Mouse (Mus musculus) right cerebral cortex, adult 2 months (tissue): Measurements from ENCODE around the gene Mief1.

ENCODE experiments used
- DNase-seq, 2 experiments: peaks; one replicate each; pipeline ENCODE4 v3.0.0; 2021 to 2022; ENCODE audit warnings: low spot score in 2 of 2

Gene Mief1

DNA sequence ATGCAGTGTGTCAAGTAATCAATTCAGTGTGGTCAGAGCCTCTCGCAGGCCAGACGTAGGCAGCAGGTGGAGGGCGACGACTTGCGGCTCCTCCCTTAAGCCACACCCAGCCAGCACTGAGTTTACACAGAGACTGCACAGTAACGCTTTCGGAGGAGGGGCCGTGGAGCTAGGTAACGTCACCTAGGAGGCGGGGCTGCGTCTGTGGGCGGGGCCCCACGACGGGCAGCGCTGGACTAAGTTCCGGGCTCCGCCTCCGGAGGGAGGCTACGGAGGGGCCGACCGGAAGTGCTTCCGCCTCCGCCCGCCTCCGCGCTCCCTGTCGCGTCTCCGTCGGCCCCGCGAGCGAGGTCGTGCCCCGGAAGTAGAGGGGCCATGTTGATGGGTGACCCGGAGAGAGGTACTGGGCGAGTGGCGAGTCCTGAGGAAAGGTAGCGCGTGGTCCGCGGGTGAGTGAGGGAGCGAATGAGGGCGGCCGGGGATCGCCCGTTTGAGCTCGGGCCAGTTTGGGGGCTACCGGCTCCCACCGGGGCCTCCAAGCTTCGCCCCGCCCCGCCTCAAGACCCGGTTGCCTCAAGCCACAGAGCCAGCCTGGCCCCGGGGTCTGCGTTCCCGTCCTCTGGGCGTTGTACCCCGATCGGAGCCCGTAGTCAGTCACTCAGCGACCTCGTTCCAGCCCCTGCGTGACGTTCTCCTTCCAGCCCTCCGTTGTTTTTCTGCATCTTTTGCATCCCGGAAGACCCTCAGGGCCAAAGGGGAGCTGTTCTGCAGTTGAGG lies at the start of gene Mief1:
TSS of gene Mief1 (plus strand) at position 286 of the 777 bp plus-strand sequence.
- DNase-seq = peak; percentile 95 to 99

DNA sequence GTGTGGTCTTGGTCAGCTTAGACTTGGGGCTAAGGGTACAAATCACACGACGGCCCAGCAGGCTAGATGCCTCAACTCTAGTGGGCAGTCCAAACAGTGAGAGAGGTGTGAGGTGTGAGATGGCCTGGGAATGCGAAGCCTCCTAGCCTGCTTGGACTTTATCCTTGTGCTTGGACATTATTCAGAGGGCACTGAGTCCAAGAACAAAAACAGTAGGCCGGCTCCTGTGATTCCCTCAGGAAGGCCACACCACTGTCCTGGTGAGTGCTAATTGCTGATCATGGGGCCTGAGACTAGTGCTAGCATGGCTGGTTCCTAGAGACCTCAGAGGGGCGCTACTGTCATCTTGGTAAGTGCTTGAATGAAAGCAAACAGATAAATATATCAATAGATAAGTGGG lies 44.9 kb upstream of the Mief1 start:
- DNase-seq = no peak

DNA sequence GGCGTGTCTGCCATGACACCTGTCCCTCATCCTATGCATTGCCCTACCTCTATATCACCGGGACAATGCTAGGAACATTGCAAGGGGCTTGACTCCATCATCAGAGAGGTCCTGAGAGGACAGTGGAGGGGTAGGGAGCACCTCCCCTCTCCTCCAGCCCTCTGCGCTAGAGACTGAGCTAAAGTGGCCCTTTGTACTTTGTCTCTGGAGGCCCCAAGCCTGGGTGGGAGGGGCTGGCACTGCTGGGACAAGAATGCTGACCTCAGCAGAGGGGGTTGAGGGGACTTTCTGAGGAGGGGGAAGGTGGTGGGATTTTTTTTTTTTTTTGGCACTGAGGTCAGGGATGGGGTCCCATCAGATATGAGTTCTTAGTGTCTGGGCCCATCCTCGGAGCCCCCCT lies 43.7 kb upstream of the Mief1 start:
- DNase-seq = no peak

DNA sequence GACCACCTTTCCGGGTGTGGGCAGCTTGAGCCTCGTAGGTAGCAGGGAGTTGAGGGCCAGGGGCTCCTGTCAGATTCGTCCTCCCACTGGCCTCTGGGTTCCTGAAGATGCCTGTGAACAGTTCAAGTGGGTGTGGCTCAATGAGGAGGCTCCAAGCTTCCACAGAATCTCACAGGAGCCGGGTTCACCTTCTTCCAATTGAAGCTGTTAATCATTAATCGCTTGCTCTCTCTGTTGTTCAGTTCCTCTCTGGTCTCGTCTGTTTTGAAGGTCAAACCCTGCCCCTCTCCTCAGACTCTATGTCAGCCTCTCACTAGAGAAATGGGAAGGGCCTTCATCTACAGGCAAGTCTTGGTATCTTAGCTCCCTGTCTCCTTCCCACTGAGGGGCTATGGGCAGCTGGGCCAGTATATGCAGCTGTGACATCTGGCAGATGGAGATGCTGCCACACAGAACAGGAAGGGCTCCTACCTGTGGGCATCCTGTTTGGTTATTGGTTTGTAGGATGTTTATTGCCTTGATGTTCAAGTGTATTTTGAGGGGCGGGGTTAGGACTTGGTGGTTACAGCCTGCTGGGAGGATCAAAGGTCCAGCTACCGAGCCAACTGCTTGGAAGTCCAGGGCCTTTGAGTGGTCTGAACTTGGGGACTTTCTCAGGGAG lies 42.1 kb upstream of the Mief1 start:
- no peak for DNase-seq

DNA sequence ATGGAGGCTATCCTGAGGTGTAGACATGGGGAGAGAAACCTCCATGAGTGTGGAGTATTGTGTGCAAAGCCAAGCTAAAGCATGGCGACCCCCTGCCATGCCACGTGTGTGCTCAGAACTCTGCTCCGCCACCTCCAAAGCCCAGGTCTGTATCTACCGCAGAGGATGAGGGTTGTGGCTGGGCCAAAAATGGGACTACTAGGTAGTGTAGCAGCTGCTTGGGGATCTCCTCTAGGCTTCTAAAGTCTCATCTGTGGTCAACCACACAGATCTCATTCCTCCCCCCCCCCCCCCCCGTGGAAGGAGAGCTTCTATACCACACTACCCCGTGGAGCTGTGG lies 41.6 kb upstream of the Mief1 start:
- DNase-seq = no peak

DNA sequence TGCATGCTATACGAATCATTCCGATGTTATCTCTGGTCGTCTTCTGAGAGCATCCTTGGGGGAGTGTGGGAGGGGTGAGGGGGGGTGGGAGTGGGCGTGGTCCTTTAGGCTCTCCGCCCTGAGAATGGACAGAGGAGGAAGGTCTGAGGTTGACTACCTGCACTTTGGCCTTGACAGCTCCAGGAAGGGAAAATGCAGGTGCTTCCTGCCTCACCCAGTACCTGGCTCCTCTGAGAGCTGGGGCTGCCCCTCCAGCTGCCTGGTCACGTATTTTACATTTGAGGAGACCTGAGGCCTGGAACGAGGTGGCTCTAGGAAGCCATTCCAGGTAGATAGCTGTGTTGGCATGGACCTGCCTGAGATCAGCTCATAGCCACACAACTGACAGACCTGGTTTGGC lies 41.0 kb upstream of the Mief1 start:
- DNase-seq = no peak

DNA sequence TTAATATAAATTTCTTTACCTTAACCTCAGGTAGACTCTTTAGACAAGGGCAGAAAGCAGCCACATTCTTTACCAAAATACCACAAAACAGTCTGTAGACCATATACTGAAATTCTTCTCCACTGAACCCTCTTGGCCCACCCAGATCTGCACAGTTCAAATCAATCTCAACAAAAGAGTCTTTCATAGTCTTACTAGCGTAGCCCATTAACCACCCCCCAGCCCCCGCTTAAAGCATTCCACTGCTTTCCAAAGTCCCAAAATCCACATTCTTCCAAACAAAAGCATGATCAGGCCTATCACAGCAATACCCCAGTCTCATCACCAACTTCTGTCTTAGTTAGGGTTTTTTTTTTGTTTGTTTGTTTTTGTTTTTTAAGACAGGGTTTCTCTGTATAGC lies 34.3 kb upstream of the Mief1 start:
- DNase-seq = no peak

DNA sequence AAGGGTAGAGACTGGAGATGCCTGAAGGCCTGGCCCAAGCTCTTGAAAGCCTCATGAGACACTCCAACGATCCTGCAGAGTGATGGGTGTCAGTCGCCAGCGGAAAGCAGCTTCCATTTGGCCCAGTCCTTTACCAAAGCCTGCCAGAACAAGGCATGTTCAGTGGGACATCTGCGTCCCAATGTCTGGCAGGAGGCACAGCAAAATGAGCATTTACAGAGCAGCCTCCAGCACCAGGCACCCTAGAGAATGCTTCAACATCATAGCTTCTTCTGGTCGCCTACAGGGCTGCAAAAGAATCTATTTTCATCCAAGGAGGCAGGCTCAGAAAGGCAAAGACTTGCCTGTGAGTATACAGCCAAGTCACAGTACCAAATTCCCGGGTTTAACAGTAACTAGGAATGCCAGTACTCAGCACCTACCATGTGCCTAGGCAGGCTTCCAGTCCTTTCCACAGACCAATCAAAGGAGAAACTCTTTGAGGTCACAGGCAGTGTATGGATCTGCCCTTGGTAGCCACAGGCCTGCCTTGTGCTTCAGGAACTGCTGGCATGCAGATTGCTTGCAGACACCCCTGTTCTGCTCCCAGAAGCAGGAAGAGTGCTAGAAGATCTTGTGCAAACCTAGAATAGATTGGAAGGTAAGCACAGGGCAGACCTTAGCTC lies 31.6 kb upstream of the Mief1 start:
- DNase-seq = peak; percentile 49 to 54

DNA sequence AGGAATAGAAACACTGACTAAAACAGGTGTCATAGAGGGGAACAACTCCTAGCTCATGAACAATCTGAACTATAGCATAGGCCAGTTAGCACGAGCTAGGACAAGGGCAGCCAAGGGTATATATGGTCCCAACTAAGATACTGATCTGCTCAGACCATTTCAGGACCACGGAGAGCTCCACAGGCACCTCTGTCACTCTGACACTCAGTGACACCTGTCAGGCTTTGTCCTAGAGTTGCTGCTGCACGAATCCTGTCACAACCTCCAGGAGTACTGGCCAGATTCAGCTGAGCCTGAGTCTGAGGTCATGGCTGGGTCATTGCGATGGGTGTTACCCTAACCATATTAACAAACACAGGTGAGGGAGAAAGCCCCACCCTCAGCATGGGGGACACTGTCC lies 30.4 kb upstream of the Mief1 start:
- DNase-seq = no peak

DNA sequence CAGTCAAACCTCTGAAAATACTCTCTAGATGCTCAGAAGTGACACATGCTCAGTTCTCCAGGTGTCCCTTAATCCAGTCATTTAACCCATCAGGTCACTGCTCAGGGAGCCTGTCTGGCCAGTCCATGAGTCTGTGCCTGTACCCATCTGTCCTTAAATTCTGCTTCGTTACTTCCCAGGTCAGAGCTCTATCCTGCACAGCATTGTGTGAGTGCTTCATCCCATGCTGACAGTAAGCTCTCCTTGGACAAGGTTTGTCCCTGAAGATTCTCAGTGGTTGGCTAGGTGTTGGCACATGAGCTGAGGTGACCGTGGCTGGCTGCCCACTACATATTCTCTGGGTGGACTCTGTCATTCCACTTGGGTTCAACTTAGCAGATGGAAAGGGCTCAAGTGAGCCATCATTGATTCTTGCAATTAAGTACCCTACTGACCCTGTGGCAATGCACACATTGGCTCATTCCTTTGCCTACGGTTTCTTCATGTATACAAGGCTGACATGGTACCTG lies 27.7 kb upstream of the Mief1 start:
- DNase-seq = no peak

DNA sequence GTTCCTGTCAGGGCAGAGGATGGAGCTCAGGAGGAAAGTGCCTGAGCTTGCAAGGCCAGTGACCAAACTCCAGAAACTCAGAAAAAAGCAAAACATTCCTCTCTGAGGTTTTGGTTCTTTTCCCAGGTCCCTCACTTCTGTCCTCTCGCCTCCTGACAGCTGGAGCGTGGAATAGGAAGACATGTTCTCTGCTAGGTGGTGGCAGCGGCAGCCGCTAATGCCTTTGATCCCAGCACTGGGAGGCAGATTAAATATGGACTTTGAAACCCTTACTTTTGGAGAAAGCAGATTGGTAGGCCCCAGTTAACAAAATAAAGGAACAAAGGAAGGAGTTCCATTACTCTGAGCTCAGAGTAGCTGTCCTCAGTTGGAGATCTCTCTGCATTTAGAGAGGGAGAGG lies 25.4 kb upstream of the Mief1 start:
- DNase-seq = no peak

DNA sequence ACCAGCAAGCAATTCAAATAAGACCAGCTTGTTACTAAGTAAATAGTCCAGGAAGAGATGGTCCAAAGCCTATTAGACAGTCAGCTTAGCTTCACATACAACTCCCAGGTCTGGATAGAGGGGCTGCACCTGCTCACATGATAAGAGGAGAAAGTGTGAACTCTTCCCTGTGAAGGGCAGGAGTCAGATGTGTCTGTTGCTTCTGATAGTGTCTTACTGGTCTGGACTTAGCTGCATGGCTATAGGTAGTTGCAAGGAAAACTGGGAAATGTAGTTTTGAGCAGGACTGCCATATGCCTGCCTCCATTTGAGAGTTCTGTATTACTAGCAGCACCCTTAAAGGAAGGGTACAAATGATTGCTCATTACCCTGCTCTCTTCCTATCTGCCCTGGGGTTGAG lies 20.1 kb upstream of the Mief1 start:
- no peak for DNase-seq

DNA sequence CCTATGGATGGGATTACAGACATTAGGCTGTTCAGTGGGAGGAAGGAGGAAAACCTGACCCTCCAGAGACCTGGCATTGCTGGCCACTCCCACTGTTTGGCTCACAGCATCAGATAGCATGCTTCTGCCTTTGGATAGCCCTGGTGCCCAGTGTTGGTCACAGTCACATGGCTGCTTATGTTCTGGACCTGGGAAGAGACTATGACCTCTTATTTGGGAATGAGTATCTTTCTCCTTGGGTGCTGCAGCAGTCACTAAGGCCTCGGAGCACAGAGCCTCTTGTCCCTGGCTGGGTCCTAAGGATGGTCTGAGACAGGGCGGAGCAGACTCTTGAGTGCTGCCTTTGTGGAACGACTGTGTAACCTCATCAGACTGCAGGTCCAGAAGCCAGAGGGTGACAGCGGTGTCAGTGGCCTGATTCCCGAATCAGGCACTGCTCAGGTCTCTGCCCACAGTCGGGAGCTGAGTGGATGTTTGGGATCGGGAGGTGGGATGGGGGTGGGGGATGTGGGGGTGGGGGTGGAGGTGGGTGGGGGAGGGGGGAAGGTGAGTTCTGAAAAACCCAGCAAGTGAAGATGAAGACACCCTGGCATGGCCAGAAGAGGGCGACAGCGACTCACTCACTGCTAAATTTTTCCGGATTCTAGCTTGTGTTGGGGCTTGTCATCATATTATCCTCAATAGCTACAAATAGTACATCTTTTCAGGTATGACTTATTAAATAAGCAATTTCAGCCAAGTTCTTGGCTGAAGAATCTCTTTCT lies 17.9 kb upstream of the Mief1 start:
- DNase-seq = peak in 1 of 2 experiments; percentile 43

DNA sequence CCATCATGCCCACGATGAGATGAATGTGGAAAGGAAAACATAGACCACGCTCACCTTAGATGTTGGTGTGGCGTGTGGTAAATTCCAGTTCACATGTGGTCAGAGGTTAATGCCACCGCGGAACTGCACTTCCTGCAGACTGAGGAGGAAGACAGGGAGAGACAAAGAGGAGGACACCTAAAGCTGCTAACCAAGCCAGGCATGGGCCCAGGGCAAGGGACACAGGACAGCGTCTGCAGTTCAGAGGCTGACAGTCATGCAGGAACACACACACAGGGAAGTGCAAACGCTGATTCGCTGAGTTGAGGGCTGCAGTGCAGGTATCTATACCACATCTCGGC lies 17.4 kb upstream of the Mief1 start:
- DNase-seq = no peak

DNA sequence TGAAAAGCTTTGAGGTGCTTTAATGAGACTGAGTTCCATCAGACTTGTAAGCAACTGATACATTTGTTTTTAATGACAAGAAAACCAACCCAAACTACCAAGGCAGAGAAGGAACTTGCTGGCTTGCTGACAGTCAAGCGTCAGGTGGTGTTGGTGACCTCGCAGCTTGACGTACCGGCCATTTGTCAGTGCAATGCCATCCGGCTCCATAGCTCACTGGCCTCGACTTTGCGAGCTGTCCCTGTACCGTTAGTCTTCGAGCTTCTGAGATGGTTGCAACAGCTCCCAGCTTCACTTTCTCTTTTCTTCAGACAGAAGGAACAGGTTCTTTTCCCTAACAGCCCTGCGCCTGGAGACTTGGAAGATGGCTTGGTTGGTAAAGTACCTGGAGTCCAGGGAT lies 16.3 kb upstream of the Mief1 start:
- DNase-seq = no peak

DNA sequence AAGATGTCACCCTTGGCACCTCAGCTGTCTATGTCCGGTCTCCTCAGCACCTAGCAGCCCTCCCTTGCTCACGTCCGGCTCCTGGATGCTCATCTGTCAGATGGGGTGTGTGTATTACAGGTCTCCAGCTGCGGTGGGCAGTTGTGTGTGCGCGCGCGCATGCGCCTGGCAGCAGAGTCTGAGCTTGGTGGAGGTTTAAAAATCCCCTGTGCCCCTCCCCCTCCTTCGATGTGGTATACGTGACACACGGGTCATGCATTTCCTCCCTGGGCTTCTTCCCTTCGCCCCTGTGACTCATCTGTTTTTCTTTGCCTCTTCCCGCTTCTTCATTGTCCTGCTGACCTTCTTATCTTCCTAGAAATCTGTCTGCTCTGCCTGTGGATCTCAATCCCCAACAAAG lies 14.6 kb upstream of the Mief1 start:
- DNase-seq = no peak

DNA sequence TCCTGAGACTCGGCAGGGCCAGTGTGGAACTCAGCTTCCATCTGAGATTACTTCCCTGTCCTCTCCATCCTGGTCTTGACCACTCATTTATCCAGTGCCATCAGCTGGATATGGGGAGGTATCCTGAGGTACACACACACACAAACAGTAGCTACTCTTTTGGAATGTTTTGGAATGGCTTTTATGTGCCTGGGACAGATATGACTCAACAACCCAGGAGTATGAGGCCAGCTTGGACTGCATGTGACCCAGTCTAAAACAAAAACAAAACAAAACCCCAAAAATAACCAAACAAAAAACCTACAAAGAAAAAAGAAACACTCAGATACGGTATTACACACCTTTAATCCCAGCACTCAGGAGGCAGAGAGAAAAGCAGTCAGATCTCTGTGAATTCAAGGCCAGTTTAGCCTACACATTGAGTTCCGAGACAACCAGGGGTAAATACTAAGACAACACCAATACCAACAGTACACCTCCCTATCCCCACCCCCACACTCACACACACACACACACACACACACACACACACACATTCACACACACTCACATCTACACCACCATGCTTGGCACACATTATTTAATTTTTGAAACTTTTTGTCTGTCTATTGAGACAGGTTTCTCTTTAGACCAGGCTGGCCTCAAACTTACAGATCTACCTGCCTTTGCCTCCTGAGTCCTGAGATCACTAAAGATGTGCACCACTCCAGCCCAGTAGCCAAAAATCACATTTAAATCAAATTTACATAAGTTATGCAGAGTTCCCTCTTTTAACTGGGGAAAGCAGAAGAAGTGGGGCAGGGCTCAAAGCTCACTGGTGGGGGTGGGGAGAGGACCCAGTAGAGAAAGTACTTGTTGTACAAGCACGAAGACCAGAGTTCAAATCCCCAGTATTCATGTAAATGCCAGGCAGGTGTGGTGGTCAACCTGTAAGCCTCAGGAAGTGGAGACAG lies 13.8 kb upstream of the Mief1 start:
- no peak for DNase-seq

DNA sequence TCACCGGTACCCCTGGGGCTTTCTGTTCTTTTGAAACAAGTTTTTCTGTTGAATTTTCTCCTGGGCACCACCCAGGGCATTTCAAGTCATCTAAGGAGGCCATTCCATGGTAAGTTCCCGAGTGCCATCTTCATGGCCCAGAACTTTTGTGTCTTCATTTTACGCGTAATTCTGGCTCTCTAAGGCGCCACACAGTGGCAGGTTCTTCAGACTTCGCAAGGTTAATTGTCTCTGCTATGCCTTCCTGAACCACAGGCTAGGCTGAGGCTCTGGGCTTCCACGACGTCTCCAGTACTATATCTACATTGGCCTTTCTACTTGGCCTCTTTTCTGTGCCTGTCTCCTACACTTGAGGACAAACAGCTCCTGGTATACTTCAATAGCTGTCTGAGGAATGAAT lies 12.8 kb upstream of the Mief1 start:
- no peak for DNase-seq

DNA sequence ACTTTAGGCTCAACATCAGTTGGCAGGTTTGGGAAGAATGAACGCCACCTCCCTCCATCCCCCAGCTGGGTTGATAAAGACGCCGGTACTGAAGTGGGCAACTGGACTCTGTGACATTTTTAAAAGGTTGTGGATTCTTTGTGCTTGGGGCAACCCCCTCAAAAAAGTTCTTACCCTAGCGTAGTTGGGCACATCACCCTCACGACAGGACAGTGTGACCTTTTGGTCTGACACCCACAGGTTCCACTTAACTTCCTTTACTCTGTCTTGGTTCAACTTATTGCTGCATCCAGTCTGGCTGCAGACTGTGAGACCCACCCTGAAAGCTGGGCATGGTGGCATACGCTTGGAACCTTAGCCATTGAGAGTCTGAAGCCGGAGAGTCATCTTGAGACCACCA lies 10.1 kb upstream of the Mief1 start:
- DNase-seq = no peak

DNA sequence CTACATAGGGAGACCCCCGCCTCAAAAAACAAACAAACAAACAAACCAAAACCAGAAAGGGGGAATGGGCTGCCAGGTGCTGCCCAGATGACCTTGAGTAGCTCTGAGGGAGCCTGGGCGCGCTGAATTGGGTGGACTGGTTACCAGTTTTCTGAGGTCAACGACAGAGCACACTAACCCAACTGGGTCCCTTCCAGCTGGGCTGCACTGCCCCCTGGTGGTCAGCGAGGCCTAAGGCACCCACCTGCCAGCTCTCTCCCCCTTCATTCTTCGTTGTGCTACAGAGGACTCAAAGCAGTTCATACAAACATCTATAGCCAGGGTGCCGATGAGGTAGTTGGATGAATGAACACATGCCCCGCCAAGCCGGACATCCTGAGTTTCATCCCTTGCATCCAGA lies 8.6 kb upstream of the Mief1 start:
- peak; percentile 36 to 47 for DNase-seq

DNA sequence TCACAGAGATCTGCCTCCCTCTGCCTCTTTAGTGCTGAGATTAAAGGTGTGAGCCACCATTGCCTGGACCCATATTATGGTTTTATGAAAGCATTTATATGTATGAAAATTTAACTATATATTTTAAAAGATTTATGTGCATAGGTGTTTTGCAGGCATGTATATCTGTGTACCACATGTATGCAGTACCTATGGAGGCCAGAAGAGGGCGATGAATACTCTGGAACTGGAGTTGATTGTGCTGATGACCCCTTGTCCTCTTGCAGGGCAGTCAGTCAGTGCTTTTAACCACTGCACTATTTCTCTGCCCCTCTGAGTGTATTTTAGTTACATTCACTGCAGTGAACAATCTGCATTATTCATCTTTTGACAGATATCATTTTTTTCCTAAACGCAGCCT lies 8.0 kb upstream of the Mief1 start:
- peak; percentile 47 to 53 for DNase-seq
